Mouse (Mus musculus): Measurements from ENCODE around the gene AU018091. TPM values are rescaled to one million over a fixed set of nuclear protein-coding genes. Genes with fewer than 3 reads are reported as not detected.
"Not testable (repeated sequence)": the region's sequence is repeated elsewhere in the genome, so short reads cannot be mapped to it uniquely, and the experiment has no call there.

AU018091 gene
- not detected for total RNA-seq (2021)

- DNase-seq = no peak
Measured at GRCm38 (mm10) chr7:3168925-3169324, at the start of gene AU018091. Gene AU018091 (minus strand): TSS chr7:3169203.

GRCm38 (mm10) chr7:3217546-3218056 is 48.6 kb upstream of the AU018091 start:
- no peak for DNase-seq

GRCm38 (mm10) chr7:3216331-3216730 is 47.3 kb upstream of the AU018091 start:
- DNase-seq = no peak

GRCm38 (mm10) chr7:3213557-3213956 is 44.6 kb upstream of the AU018091 start:
- no peak for DNase-seq

- no peak for DNase-seq
Measured at GRCm38 (mm10) chr7:3213156-3213555, 44.2 kb upstream of the AU018091 start.

- no peak for DNase-seq
Measured at GRCm38 (mm10) chr7:3212002-3212790, 43.2 kb upstream of the AU018091 start.

GRCm38 (mm10) chr7:3211518-3211917 is 42.5 kb upstream of the AU018091 start:
- DNase-seq = no peak

GRCm38 (mm10) chr7:3210605-3211004 is 41.6 kb upstream of the AU018091 start:
- DNase-seq = no peak

- DNase-seq = no peak
Measured at GRCm38 (mm10) chr7:3206520-3206919, 37.5 kb upstream of the AU018091 start.

- DNase-seq = no peak
Measured at GRCm38 (mm10) chr7:3204628-3205027, 35.6 kb upstream of the AU018091 start.

GRCm38 (mm10) chr7:3203890-3204289 is 34.9 kb upstream of the AU018091 start:
- DNase-seq = no peak

- no peak for DNase-seq
Measured at GRCm38 (mm10) chr7:3201134-3201705, 32.2 kb upstream of the AU018091 start.

GRCm38 (mm10) chr7:3198884-3199283 is 29.9 kb upstream of the AU018091 start:
- no peak for DNase-seq

GRCm38 (mm10) chr7:3195850-3196249 is 26.8 kb upstream of the AU018091 start:
- DNase-seq = no peak

GRCm38 (mm10) chr7:3194531-3194930 is 25.5 kb upstream of the AU018091 start:
- DNase-seq = no peak

GRCm38 (mm10) chr7:3193905-3194304 is 24.9 kb upstream of the AU018091 start:
- DNase-seq = peak; percentile 14 to 17

- no peak for DNase-seq
Measured at GRCm38 (mm10) chr7:3193049-3193632, 24.1 kb upstream of the AU018091 start.

GRCm38 (mm10) chr7:3191971-3192498 is 23.0 kb upstream of the AU018091 start:
- DNase-seq = no peak

- not testable (repeated sequence) for DNase-seq
Measured at GRCm38 (mm10) chr7:3186726-3187125, 17.7 kb upstream of the AU018091 start.

GRCm38 (mm10) chr7:3186136-3186535 is 17.1 kb upstream of the AU018091 start:
- DNase-seq = no peak

- DNase-seq = no peak
Measured at GRCm38 (mm10) chr7:3184394-3184793, 15.4 kb upstream of the AU018091 start.

- not testable (repeated sequence) for DNase-seq
Measured at GRCm38 (mm10) chr7:3180958-3181357, 12.0 kb upstream of the AU018091 start.

- no peak for DNase-seq
Measured at GRCm38 (mm10) chr7:3168296-3168695, 707 bp downstream of the AU018091 start.
